Mouse (Mus musculus) G1E (cell line): Measurements from ENCODE around the gene Pex14.
"Not testable (repeated sequence)": the region's sequence is repeated elsewhere in the genome, so short reads cannot be mapped to it uniquely, and the experiment has no call there.

Experiments used
- CTCF ChIP-seq: IDR thresholded peaks from 2 replicates; pipeline ENCODE4 v1.5.1; 2012; ENCODE audit warnings: low read depth, low read length, inconsistent platforms, mixed read lengths
- GATA1 ChIP-seq: IDR thresholded peaks from 2 replicates; pipeline ENCODE4 v1.6.1; 2012; ENCODE audit warnings: borderline replicate concordance, low read length, inconsistent platforms, mixed read lengths
- POLR2AphosphoS5 ChIP-seq: IDR thresholded peaks from 2 replicates; pipeline ENCODE4 v1.6.1; 2012; ENCODE audit warnings: low read depth, low read length, inconsistent platforms; ENCODE audit not compliant: insufficient replicate concordance
- TAL1 ChIP-seq: conservative IDR thresholded peaks from 2 replicates; pipeline ENCODE4 v1.6.1; 2012; ENCODE audit warnings: low read depth, low read length, inconsistent platforms, mixed read lengths

DNA sequence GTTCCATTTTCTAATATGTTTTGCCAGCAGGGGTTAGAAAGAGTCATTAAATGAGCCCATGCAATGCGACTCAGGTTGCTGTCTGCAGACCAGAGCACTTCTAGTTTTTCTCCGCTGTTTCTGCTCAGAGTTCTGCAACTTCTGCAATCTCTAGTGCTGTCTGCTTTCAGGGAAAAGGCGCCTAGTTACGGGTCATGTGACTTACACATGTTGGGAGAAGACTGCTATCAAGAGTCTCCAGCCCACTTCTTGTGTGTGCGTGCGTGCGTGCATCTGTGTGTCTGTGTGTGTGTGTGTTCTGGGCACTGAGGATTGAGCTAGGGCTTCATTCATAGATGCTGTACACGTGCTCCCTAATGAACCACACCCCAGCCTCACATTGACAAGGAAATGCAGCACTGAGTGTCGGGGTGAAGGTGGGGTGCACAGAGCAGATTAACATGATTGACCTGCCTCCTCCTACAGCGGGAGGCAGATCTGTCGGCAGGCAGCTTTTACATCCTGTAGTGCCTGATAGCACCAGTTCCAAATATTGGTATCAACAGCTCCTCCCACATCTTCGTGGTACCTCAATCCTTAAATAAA is 20.4 kb upstream of the Pex14 start:
- TF ChIP-seq CTCF, GATA1, TAL1, POLR2AphosphoS5: not testable (repeated sequence)
